Mouse (Mus musculus) liver, embryonic 12.5 days (tissue): ENCODE data around the gene Slc43a2. TPM values are rescaled to one million over a fixed set of nuclear protein-coding genes. Genes with fewer than 3 reads are reported as not detected.
A peak's percentile ranks its signal among the peaks of the same experiment; 100 is the strongest.

Source experiments
- ATAC-seq: fragments of 200-750 bp; cut with Nextera tagmentation; 2 replicates; pipeline ENCODE4 v1.8.0; 2017; ENCODE audit warnings: moderate number of reproducible peaks, mild to moderate bottlenecking, moderate library complexity
- H3K27ac ChIP-seq: fragments of 300-500 bp; sonication (generic); 2 replicates; pipeline ENCODE4 v1.5.1; 2016; ENCODE audit warnings: mild to moderate bottlenecking
- H3K27me3 ChIP-seq: fragments of 300-500 bp; sonication (generic); replicated peaks from 2 replicates; pipeline ENCODE4 v1.6.1; 2016; ENCODE audit warnings: mild to moderate bottlenecking, moderate library complexity
- H3K36me3 ChIP-seq: fragments of 300-500 bp; sonication (generic); 2 replicates; pipeline ENCODE4 v1.6.1; 2016; ENCODE audit warnings: mild to moderate bottlenecking, moderate library complexity
- H3K4me1 ChIP-seq: fragments of 300-500 bp; sonication (generic); 2 replicates; pipeline ENCODE4 v1.6.1; 2016
- H3K4me2 ChIP-seq: fragments of 300-500 bp; sonication (generic); 2 replicates; pipeline ENCODE4 v1.6.1; 2016; ENCODE audit warnings: mild to moderate bottlenecking, moderate library complexity
- H3K4me3 ChIP-seq: fragments of 300-500 bp; sonication (generic); 2 replicates; pipeline ENCODE4 v1.5.1; 2016; ENCODE audit warnings: mild to moderate bottlenecking, moderate library complexity
- H3K9ac ChIP-seq: fragments of 300-500 bp; sonication (generic); 2 replicates; pipeline ENCODE4 v1.6.1; 2016; ENCODE audit warnings: mild to moderate bottlenecking, moderate library complexity
- H3K9me3 ChIP-seq: fragments of 300-500 bp; sonication (generic); replicated peaks from 2 replicates; pipeline ENCODE4 v1.6.1; 2016; ENCODE audit warnings: mild to moderate bottlenecking, moderate library complexity
- WGBS: fragments of 180-500 bp; shearing (Covaris S2); methylation state at CpG from one replicate; pipeline ENCODE4 v1.1.7; 2016; ENCODE audit not compliant: insufficient replicate concordance; 5-methylcytosine and 5-hydroxymethylcytosine counted together
- polyA plus RNA-seq: library from polyadenylated mRNA; unstranded; fragments of >200 nt; fragmentation: Nextera tagmentation; extraction: Ambion mirVana; gene quantifications from 2 replicates; pipeline ENCODE4 v1.2.1, GENCODE M21; 2016

Slc43a2 gene
- polyA plus RNA-seq, 1 experiment from 2014 or later, result 5.9 TPM

- Histone ChIP-seq H3K9ac (no peak overlapping the region), H3K27ac (no peak overlapping the region), H3K4me3 (no peak overlapping the region), H3K9me3 (no peaks in the 10 kb centered on the region), H3K4me2 (no peak overlapping the region), H3K36me3 (no peaks in the 10 kb centered on the region), H3K4me1 (peaks cover 9% of the 10 kb centered on the region), H3K27me3 (no peaks in the 10 kb centered on the region)
- no peak for ATAC-seq
- WGBS, result 52% methylated on average over 2 of the region's 2 CpGs
These were observed 52.0 kb downstream of the Slc43a2 start for GRCm38 (mm10) chr11:75583521-75583920.

DNA sequence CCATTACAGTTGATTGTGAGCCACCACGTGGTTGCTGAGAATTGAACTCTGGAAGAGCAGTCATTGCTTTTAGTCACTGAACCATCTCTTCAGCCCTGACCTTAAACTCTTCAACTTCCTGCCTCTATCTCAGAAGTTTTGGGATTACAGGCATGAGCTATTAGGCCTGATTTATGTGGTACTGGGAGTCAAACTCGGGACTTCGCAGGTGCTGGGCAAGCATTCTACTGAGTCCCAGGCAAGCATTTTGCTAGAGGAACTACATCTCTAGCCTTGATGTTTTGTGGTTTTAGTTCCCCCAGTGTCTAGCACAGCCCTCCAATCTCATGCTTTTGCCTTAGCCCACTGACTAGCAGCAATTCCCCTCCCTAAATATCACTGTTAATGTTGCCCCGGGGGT is 53.6 kb downstream of the Slc43a2 start:
- Histone ChIP-seq H3K4me1 (peaks cover 24% of the 10 kb centered on the region), H3K4me2 (no peak overlapping the region), H3K27ac (no peak overlapping the region), H3K36me3 (peaks cover 2% of the 10 kb centered on the region; the same call in 1 of the 2 replicates), H3K27me3 (no peaks in the 10 kb centered on the region), H3K9ac (no peak overlapping the region), H3K9me3 (no peaks in the 10 kb centered on the region), H3K4me3 (no peak overlapping the region)
- 43% methylated on average over 4 of the region's 4 CpGs for WGBS
- ATAC-seq, result no peak

- Histone ChIP-seq H3K4me2 (no peak overlapping the region), H3K9ac (no peak overlapping the region), H3K36me3 (peaks cover 7% of the 10 kb centered on the region; the same call in 1 of the 2 replicates), H3K27ac (no peak overlapping the region), H3K4me1 (peaks cover 30% of the 10 kb centered on the region), H3K27me3 (no peaks in the 10 kb centered on the region), H3K4me3 (no peak overlapping the region), H3K9me3 (no peaks in the 10 kb centered on the region)
- ATAC-seq, result no peak
- WGBS, result 66% methylated on average over 5 of the region's 5 CpGs
These were observed 54.5 kb downstream of the Slc43a2 start for GRCm38 (mm10) chr11:75585978-75586377.

DNA sequence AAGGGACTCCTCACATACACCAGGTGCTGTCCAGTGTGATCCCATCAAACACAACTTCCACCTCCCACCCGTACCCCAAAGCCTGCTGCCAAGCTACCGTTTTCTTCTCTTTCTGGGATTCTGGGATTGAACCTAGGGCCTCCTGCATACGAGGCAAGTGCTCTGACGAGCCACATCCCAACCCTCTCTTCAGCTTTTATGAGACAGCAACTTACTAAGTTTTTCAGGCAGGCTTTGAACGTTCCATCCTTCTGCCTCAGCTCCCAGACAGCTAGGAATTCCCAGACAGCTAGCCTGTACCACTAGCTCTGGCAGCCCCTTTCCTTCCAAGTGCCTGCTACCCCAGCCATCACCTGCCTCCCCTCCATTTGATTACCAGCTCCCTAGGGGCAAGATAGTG is 55.5 kb downstream of the Slc43a2 start:
- Histone ChIP-seq H3K4me1 (peaks cover 40% of the 10 kb centered on the region), H3K9ac (no peak overlapping the region), H3K36me3 (peaks cover 15% of the 10 kb centered on the region; the same call in 1 of the 2 replicates), H3K27me3 (no peaks in the 10 kb centered on the region), H3K4me3 (no peak overlapping the region), H3K27ac (no peak overlapping the region), H3K4me2 (peak overlapping the region; percentile 95; the same call in 1 of the 2 replicates), H3K9me3 (no peaks in the 10 kb centered on the region)
- WGBS, result 75% methylated on average over 5 of the region's 5 CpGs
- ATAC-seq, result no peak

DNA sequence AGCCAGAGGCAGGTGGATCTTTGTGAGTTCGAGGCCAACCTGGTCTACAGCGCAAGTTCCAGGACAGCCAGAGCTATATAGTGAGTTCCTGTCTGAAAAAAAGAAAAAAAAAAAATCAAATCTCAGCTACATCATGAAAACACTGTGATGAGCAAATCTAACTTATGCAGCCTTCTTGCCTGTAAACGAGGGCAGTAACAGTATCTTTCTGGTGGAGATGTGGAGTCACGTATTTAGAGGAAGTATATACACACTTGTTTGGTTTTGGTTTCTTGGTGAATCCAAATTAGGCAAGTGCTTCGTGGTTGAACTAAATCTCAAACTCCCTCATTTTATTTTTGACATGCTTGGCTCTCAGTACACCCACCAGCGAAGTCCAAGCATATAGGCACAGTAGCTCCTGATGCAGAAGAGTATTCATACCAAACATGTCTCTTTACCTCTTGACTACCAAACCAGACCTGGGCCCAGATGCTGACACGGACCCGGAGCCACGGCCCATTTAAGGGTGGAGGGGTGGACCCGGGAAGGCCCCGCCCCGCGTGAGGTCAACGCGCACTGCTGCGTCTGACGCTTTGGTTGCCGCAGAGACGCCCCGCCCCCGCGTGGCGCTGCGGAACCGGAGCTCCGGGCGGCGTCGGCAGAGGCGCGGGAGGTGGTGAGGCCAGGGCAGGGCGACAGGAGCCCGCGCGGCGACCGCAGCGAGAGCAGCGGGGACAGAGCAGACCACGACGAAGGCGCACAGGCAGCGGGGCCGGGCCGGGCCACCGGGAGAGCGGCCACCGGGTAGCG is 56.2 kb downstream of the Slc43a2 start, which contains the start of gene Pitpna:
Gene Pitpna (plus strand): TSS at position 605 of the 792 bp plus-strand sequence.
- H3K36me3 ChIP-seq, result peaks cover 22% of the 10 kb centered on the region
- 3% methylated on average over 49 of the region's 49 CpGs for WGBS
- peak; percentile 91 for ATAC-seq
- no peaks in the 10 kb centered on the region for H3K9me3 ChIP-seq
- H3K4me2 ChIP-seq, result peak within 1 kb of the TSS; percentile 95
- H3K4me1 ChIP-seq, result peaks cover 45% of the 10 kb centered on the region
- H3K4me3 ChIP-seq, result peak within 1 kb of the TSS; percentile 85
- H3K27me3 ChIP-seq, result no peaks in the 10 kb centered on the region
- peak within 1 kb of the TSS; percentile 93 for H3K9ac ChIP-seq
- peak within 1 kb of the TSS; percentile 85 for H3K27ac ChIP-seq

- Histone ChIP-seq H3K36me3 (peaks cover 30% of the 10 kb centered on the region), H3K9me3 (no peaks in the 10 kb centered on the region), H3K9ac (peak overlapping the region; percentile 93), H3K27ac (peak overlapping the region; percentile 85), H3K4me2 (peak overlapping the region; percentile 95), H3K27me3 (no peaks in the 10 kb centered on the region), H3K4me1 (peaks cover 45% of the 10 kb centered on the region), H3K4me3 (peak overlapping the region; percentile 85)
- peak; percentile 66 for ATAC-seq
- 1% methylated on average over 37 of the region's 37 CpGs for WGBS
These were observed 56.9 kb downstream of the Slc43a2 start for GRCm38 (mm10) chr11:75588285-75588941.

- ATAC-seq, result no peak
These were observed 61.1 kb downstream of the Slc43a2 start for GRCm38 (mm10) chr11:75592612-75593011.

GRCm38 (mm10) chr11:75594431-75594830 is 62.9 kb downstream of the Slc43a2 start:
- Histone ChIP-seq H3K9ac (no peak overlapping the region), H3K4me2 (no peak overlapping the region), H3K36me3 (peaks cover 87% of the 10 kb centered on the region), H3K9me3 (no peaks in the 10 kb centered on the region), H3K4me1 (peaks cover 51% of the 10 kb centered on the region), H3K27me3 (no peaks in the 10 kb centered on the region), H3K4me3 (no peak overlapping the region), H3K27ac (no peak overlapping the region)
- WGBS, result 69% methylated on average over 9 of the region's 9 CpGs
- ATAC-seq, result no peak

More at GRCm38 (mm10) chr11:75592612-75593011, 61.1 kb downstream of the Slc43a2 start:
- Histone ChIP-seq H3K9me3 (no peaks in the 10 kb centered on the region), H3K27ac (no peak overlapping the region), H3K27me3 (no peaks in the 10 kb centered on the region), H3K4me2 (peak overlapping the region; percentile 19; the same call in 1 of the 2 replicates), H3K4me1 (peaks cover 59% of the 10 kb centered on the region), H3K4me3 (no peak overlapping the region), H3K36me3 (peaks cover 70% of the 10 kb centered on the region), H3K9ac (no peak overlapping the region)
- 45% methylated on average over 5 of the region's 5 CpGs for WGBS

DNA sequence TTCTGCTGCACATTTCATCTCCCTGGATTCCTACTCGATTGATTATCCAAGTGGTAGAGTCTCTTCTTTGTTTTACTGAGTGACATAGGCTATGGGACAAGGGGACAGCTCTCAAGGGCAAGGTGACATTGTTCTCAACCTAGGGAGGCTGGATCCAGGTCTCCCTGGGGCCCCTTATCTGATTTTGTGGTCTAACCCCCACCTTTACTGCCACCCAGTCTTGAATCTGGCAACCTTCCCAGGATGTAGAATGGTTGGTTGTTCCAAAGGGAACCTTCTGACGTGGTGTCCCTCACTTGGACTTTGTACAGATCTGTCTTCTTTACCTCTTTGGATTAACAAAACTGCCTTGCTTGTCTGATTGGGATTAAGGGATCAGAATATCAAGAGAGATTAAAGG is 63.9 kb downstream of the Slc43a2 start:
- Histone ChIP-seq H3K4me1 (peaks cover 43% of the 10 kb centered on the region), H3K4me3 (no peak overlapping the region), H3K9me3 (no peaks in the 10 kb centered on the region), H3K4me2 (no peak overlapping the region), H3K36me3 (peaks cover 88% of the 10 kb centered on the region), H3K9ac (no peak overlapping the region), H3K27ac (no peak overlapping the region), H3K27me3 (no peaks in the 10 kb centered on the region)
- WGBS, result 64% methylated on average over 2 of the region's 2 CpGs
- ATAC-seq, result no peak

- ATAC-seq, result no peak
- Histone ChIP-seq H3K4me3 (no peak overlapping the region), H3K27me3 (no peaks in the 10 kb centered on the region), H3K9me3 (no peaks in the 10 kb centered on the region), H3K27ac (no peak overlapping the region), H3K9ac (no peak overlapping the region), H3K36me3 (peaks cover 91% of the 10 kb centered on the region), H3K4me2 (no peak overlapping the region), H3K4me1 (peaks cover 41% of the 10 kb centered on the region)
- WGBS, result 83% methylated on average over 7 of the region's 7 CpGs
These were observed 64.3 kb downstream of the Slc43a2 start for GRCm38 (mm10) chr11:75595816-75596215.

- Histone ChIP-seq H3K4me3 (no peak overlapping the region), H3K9me3 (no peaks in the 10 kb centered on the region), H3K36me3 (peaks cover 94% of the 10 kb centered on the region), H3K27ac (no peak overlapping the region; the same call in 1 of the 2 replicates), H3K27me3 (no peaks in the 10 kb centered on the region), H3K4me2 (no peak overlapping the region), H3K9ac (no peak overlapping the region), H3K4me1 (peaks cover 32% of the 10 kb centered on the region)
- 72% methylated on average over 3 of the region's 3 CpGs for WGBS
- ATAC-seq, result no peak
These were observed 65.3 kb downstream of the Slc43a2 start for GRCm38 (mm10) chr11:75596726-75597255.

DNA sequence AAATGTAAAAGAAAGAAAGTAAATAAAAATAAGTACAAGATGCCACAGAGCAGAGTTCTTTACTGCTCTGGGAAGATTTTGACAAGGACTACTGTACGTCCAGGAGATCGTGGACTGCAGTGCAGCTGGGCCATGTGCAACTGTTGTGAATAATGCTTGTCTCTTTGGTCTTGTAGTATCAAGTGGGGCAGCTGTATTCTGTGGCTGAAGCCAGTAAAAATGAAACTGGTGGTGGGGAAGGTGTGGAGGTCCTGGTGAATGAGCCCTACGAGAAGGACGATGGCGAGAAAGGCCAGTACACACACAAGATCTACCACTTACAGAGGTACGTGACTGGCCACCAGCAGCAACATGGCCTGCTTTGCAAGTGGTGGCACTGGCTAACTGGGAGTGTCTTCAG is 66.5 kb downstream of the Slc43a2 start:
- no peak overlapping the region for H3K4me3 ChIP-seq
- H3K9me3 ChIP-seq, result no peaks in the 10 kb centered on the region
- 92% methylated on average over 6 of the region's 6 CpGs for WGBS
- no peak overlapping the region for H3K4me2 ChIP-seq
- H3K36me3 ChIP-seq, result peaks cover 94% of the 10 kb centered on the region
- no peaks in the 10 kb centered on the region for H3K27me3 ChIP-seq
- no peak for ATAC-seq
- H3K9ac ChIP-seq, result no peak overlapping the region
- H3K4me1 ChIP-seq, result peaks cover 25% of the 10 kb centered on the region
- H3K27ac ChIP-seq, result 0 out of 2 replicates have a peak overlapping the region, but pooled peaks have one; percentile 8
